Mouse (Mus musculus) stomach, embryonic 15.5 days (tissue): ENCODE data around the gene Cd48. TPM values are rescaled to one million over a fixed set of nuclear protein-coding genes. Genes with fewer than 3 reads are reported as not detected.
"Not testable (repeated sequence)": the region's sequence is repeated elsewhere in the genome, so short reads cannot be mapped to it uniquely, and the experiment has no call there.

Experiments used
- ATAC-seq: fragments of 200-750 bp; cut with Nextera tagmentation; 2 replicates; pipeline ENCODE4 v1.8.0; 2017; ENCODE audit warnings: low read depth, moderate number of reproducible peaks, moderate TSS enrichment; ENCODE audit not compliant: insufficient read depth, low FRiP score
- H3K27ac ChIP-seq: fragments of 300-500 bp; sonication (generic); 2 replicates; pipeline ENCODE4 v1.5.1; 2015; ENCODE audit warnings: mild to moderate bottlenecking, inconsistent platforms
- H3K27me3 ChIP-seq: fragments of 300-500 bp; sonication (generic); replicated peaks from 2 replicates; pipeline ENCODE4 v1.6.1; 2015; ENCODE audit warnings: inconsistent platforms
- H3K36me3 ChIP-seq: fragments of 300-500 bp; sonication (generic); 2 replicates; pipeline ENCODE4 v1.6.1; 2015; ENCODE audit warnings: inconsistent platforms
- H3K4me1 ChIP-seq: fragments of 300-500 bp; sonication (generic); 2 replicates; pipeline ENCODE4 v1.6.1; 2015; ENCODE audit warnings: inconsistent platforms
- H3K4me2 ChIP-seq: fragments of 300-500 bp; sonication (generic); 2 replicates; pipeline ENCODE4 v1.6.1; 2015; ENCODE audit warnings: mild to moderate bottlenecking, inconsistent platforms
- H3K4me3 ChIP-seq: fragments of 300-500 bp; sonication (generic); replicated peaks from 2 replicates; pipeline ENCODE4 v1.5.1; 2015; ENCODE audit warnings: inconsistent platforms
- H3K9ac ChIP-seq: fragments of 300-500 bp; sonication (generic); 2 replicates; pipeline ENCODE4 v1.6.1; 2015; ENCODE audit warnings: inconsistent platforms
- H3K9me3 ChIP-seq: fragments of 300-500 bp; sonication (generic); 2 replicates; pipeline ENCODE4 v1.6.1; 2016; ENCODE audit warnings: inconsistent platforms
- WGBS: fragments of 180-500 bp; shearing (Covaris S2); methylation state at CpG from one replicate; pipeline ENCODE4 v1.1.7; 2015; 5-methylcytosine and 5-hydroxymethylcytosine counted together
- polyA plus RNA-seq: library from polyadenylated mRNA; unstranded; fragments of >200 nt; fragmentation: Nextera tagmentation; extraction: Ambion mirVana; gene quantifications from 2 replicates; pipeline ENCODE4 v1.2.1, GENCODE M21; 2015

Gene Cd48
- polyA plus RNA-seq, 1 experiment from 2014 or later, result 6.1 TPM

DNA sequence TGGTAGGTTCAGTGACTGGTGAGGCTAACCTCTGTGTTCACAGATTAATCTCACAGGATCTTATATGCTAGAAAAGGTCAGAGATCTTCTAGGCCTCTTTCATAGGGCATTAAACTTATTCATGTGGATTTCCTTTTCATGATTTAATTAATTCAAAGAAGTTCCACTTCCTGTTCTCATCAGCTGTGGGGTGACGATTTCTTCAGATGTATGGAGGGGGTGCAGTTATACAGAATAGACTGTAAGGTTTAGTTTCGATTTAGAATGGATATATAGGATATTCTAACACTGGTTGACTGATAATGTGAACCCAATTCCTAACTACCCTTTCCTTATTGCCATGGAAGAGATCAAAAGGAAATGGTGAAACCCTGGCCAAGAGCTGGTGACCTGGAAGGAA, 20.3 kb upstream of the Cd48 start:
- H3K27me3 ChIP-seq, result no peaks in the 10 kb centered on the region
- no peak overlapping the region for H3K4me2 ChIP-seq
- H3K36me3 ChIP-seq, result no peaks in the 10 kb centered on the region
- no peak overlapping the region for H3K27ac ChIP-seq
- H3K9ac ChIP-seq, result no peak overlapping the region
- H3K9me3 ChIP-seq, result no peaks in the 10 kb centered on the region
- no peaks in the 10 kb centered on the region for H3K4me1 ChIP-seq
- H3K4me3 ChIP-seq, result no peak overlapping the region
- WGBS, result 72% methylated on average over 2 of the region's 2 CpGs
- ATAC-seq, result no peak

DNA sequence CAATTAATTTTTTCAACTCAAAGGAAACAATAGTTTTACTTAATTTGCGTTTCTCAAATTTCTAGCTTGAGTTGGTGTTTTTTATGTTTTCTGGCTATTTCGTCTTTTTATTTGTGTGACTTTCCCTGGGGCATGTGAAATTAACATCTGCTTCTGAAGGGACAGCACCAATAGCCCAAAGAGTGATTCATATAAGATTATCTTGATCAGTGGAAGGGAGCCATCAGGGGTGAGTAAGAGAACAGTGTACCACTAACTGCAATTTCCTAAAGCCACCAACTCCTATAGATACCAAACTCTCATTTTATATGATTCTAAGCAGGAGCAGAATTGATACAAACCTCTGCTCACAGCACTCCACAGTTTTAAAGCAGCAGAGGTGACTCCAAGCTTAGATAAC, 18.1 kb upstream of the Cd48 start:
- ATAC-seq, result no peak
- no peak overlapping the region for H3K4me3 ChIP-seq
- H3K27ac ChIP-seq, result no peak overlapping the region
- no peak overlapping the region for H3K4me2 ChIP-seq
- H3K9me3 ChIP-seq, result no peaks in the 10 kb centered on the region
- 86% methylated on average over 2 of the region's 2 CpGs for WGBS
- H3K4me1 ChIP-seq, result no peaks in the 10 kb centered on the region
- H3K9ac ChIP-seq, result no peak overlapping the region
- no peaks in the 10 kb centered on the region for H3K27me3 ChIP-seq
- no peaks in the 10 kb centered on the region for H3K36me3 ChIP-seq

DNA sequence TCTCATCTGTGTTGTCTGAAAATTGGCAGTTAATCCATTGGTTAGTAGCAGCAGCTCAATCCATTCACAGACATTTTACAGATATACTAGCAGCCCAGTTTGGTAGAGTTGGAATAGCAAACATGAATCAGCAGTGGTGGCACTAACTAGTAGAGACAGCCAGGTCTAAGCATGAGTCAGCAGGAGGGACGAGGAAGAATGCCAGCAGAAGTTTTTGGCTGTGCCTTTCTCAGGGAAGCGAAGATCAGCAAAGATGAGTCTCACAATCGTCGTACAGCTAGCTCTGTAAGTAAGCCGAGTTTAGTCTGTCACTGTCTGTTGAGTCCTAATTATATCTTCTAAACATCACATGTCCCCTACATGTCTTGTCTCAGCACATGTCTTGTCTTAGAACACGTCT, 15.5 kb upstream of the Cd48 start:
- no peaks in the 10 kb centered on the region for H3K9me3 ChIP-seq
- H3K4me2 ChIP-seq, result no peak overlapping the region
- H3K36me3 ChIP-seq, result no peaks in the 10 kb centered on the region
- H3K27ac ChIP-seq, result no peak overlapping the region
- H3K4me3 ChIP-seq, result no peak overlapping the region
- WGBS, result 78% methylated on average over 6 of the region's 6 CpGs
- no peaks in the 10 kb centered on the region for H3K4me1 ChIP-seq
- no peak for ATAC-seq
- H3K9ac ChIP-seq, result no peak overlapping the region
- no peaks in the 10 kb centered on the region for H3K27me3 ChIP-seq

DNA sequence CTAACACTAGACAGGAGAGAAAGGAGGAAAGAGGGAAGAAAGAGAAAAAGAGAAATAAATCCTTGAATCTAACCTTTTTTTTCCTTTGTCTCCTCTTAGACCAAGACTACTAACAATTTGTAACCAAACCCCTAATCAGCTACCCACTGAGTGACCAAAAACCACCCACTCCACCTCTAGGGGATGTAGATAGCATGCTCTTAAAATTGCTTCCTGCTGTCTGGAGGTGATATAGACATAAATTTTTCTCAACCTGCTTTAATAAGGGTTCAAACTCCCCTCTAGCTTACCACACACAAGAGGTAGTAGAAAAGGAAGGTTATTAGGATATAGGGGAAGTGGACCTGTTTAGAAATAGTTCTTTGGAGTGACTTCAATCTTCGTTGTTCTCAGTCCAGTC, 14.6 kb upstream of the Cd48 start:
- WGBS, result 70% methylated on average over 1 of the region's 1 CpGs
- no peak for ATAC-seq

DNA sequence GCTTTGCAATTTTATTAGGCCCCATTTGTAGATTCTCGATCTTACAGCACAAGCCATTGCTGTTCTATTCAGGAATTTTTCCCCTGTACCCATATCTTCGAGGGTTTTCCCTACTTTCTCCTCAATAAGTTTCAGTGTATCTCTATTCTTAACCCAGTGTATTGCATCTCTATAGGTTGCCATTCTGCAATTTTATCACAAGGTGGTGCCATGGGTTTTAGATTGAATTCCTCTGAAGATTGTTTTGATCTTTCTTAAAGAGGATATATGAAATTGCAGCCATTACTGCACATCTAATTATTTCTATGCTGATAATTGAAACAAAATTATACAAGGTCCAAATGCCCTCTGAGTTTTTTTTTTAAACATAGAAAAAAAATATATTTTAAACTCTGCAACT, 9.4 kb upstream of the Cd48 start:
- H3K4me1 ChIP-seq, H3K4me3 ChIP-seq, H3K36me3 ChIP-seq, H3K27ac ChIP-seq, ATAC-seq, H3K27me3 ChIP-seq, H3K9ac ChIP-seq, H3K9me3 ChIP-seq, H3K4me2 ChIP-seq: not testable (repeated sequence)
- WGBS, result 70% methylated on average over 2 of the region's 2 CpGs

More for the DNA sequence above, 14.6 kb upstream of the Cd48 start:
- Histone ChIP-seq H3K4me1 (no peaks in the 10 kb centered on the region), H3K9me3 (no peaks in the 10 kb centered on the region), H3K27me3 (no peaks in the 10 kb centered on the region), H3K27ac (no peak overlapping the region), H3K9ac (no peak overlapping the region), H3K4me2 (no peak overlapping the region), H3K4me3 (no peak overlapping the region), H3K36me3 (no peaks in the 10 kb centered on the region)

DNA sequence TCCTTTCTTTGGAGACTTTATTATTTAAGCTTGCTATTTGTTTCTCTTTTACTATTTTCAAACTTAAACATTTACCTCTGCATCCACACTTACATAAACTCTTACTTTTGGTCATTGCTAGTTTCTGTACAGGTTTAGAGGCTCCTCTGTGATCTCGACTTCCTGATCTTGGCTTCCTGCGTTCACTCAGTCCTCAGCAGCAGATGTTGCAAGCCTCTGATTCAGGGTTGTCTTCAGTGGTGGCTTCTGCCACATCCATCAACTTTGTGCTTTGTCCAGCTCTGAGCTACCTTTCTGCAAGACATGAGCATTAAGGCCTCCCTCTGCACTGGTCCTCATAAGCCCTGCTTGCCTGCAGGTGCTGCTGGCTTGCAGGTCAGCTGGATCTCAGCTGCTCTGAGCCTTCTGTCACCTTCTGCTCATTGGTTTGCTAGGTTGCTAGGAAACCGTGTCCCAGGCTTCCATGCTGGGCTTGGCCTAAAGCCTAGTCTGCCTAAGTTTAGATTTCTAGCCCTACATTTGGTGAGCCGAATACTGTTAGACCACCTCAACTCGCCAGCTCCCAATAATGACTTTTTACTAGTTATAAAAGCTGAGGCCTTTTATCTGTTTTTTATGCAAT, 8.8 kb upstream of the Cd48 start:
- Histone ChIP-seq H3K4me1 (no peaks in the 10 kb centered on the region), H3K9me3 (no peaks in the 10 kb centered on the region), H3K27ac (no peak overlapping the region), H3K27me3 (no peaks in the 10 kb centered on the region), H3K4me3 (no peak overlapping the region), H3K9ac (no peak overlapping the region), H3K36me3 (no peaks in the 10 kb centered on the region), H3K4me2 (no peak overlapping the region)
- WGBS, result 59% methylated on average over 5 of the region's 5 CpGs
- no peak for ATAC-seq

DNA sequence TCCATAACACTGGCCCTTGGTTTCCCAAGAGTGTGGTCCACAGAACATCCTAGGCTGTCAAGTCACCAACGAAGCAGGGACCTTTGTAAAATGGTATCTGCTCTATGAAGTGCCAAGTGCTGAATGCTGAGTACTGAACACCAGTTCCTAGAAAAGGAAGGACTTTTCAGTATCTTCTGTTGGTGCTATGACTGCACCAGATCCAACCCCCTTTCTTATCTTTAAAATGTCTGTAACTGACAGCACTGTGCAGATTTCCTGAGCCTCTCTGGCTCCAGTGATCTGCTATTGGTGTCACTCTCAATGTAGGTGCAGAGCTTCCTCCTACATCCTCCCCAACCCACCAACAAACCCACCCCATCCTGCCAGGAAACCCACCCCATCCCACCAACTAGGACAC, 7.3 kb upstream of the Cd48 start:
- ATAC-seq, result no peak
- Histone ChIP-seq H3K4me3 (no peak overlapping the region), H3K4me1 (no peaks in the 10 kb centered on the region), H3K27ac (no peak overlapping the region), H3K9ac (no peak overlapping the region), H3K27me3 (no peaks in the 10 kb centered on the region), H3K36me3 (no peaks in the 10 kb centered on the region), H3K9me3 (no peaks in the 10 kb centered on the region), H3K4me2 (no peak overlapping the region)
- WGBS, result 61% methylated on average over 1 of the region's 1 CpGs

DNA sequence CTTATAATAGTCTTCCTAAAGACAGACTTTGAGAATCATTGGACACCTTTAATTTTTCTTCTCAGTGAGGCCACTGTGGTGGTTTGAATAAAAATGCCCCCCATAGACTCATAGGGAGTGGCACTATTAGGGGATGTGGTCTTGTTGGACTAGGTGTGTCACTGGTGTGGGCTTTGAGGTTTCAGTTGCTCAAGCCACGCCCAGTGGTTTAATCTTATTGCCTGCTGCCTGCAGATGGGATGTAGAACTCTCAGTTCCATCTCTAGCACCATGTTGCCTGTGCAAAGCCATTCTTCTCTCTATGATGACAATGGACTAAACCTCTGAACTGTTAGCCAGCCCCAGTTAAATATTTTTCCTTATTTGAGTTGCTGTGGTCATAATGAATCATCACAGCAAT, 4.1 kb upstream of the Cd48 start:
- H3K36me3 ChIP-seq, result no peaks in the 10 kb centered on the region
- H3K4me3 ChIP-seq, result no peak overlapping the region
- H3K9ac ChIP-seq, result no peak overlapping the region
- no peaks in the 10 kb centered on the region for H3K27me3 ChIP-seq
- ATAC-seq, result no peak
- 64% methylated on average over 1 of the region's 1 CpGs for WGBS
- no peaks in the 10 kb centered on the region for H3K4me1 ChIP-seq
- H3K27ac ChIP-seq, result no peak overlapping the region
- H3K9me3 ChIP-seq, result no peaks in the 10 kb centered on the region
- H3K4me2 ChIP-seq, result no peak overlapping the region

DNA sequence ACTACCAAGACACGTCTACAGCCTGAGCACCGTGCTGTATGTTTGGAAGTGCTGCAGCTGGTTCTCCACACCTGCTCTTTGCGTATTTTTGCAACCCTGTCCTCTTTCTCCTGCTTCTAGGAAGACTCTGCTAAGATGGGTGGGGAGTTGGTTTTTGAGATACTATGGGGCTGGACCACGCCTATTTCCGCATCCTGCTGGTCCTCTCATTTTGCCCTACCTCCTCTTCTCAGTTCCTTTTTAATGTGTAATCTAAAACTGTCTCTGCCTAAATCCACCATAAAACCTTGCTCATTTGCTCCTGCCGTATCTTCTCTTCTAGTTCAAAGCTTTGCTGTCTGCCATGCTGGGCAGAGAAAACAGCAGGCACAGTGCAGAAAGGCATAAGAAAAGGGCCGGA, 800 bp upstream of the Cd48 start:
- Histone ChIP-seq H3K36me3 (no peaks in the 10 kb centered on the region), H3K4me2 (no peak overlapping the region), H3K27ac (no peak overlapping the region), H3K9me3 (no peaks in the 10 kb centered on the region), H3K4me3 (no peak overlapping the region), H3K9ac (no peak overlapping the region), H3K4me1 (no peaks in the 10 kb centered on the region), H3K27me3 (no peaks in the 10 kb centered on the region)
- 73% methylated on average over 7 of the region's 7 CpGs for WGBS
- no peak for ATAC-seq

DNA sequence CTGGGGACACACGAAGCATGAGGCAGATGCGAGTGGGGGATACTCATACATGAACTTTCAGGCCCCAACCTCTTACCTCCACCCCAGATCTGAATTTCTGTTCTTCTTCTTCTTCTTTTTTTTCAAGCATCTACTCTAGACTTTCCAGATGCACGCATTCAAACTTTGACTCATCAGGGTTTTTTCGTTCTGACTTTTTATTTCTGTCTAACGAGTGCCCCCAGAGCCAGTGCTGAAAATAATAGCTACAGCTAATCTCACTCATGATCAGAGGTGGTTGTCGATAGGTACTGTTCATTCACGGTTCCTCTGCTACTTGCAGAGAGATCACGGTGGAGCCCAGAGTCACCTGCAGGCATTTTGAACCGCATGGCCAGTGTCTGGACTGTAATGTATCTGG, 3.1 kb downstream of the Cd48 start:
- Histone ChIP-seq H3K27ac (no peak overlapping the region), H3K36me3 (no peaks in the 10 kb centered on the region), H3K4me3 (no peak overlapping the region), H3K9me3 (no peaks in the 10 kb centered on the region), H3K4me2 (no peak overlapping the region), H3K4me1 (no peaks in the 10 kb centered on the region), H3K9ac (no peak overlapping the region), H3K27me3 (no peaks in the 10 kb centered on the region)
- 92% methylated on average over 9 of the region's 9 CpGs for WGBS
- no peak for ATAC-seq

DNA sequence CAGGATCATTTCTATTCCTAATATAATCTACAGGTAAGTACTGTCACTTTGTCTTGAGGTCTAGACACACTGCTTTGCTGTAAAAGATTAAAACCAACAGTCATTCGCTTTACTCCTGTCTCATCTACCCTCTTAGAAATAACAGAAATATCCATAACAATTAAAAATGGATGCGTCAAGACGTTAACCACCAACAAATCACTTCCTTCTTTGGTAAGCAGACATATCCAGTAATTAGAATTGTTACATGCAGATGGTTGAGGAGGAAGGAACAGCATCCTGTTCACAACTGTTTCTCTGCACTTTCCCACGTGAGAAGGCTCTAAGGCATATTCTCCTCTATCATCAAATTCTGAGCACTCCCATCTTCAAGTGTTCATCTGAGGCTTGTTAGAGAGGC, 5.5 kb downstream of the Cd48 start:
- Histone ChIP-seq H3K36me3 (no peaks in the 10 kb centered on the region), H3K4me3 (no peak overlapping the region), H3K4me1 (no peaks in the 10 kb centered on the region), H3K9ac (no peak overlapping the region), H3K27ac (no peak overlapping the region), H3K27me3 (no peaks in the 10 kb centered on the region), H3K9me3 (no peaks in the 10 kb centered on the region), H3K4me2 (no peak overlapping the region)
- ATAC-seq, result no peak
- 76% methylated on average over 4 of the region's 4 CpGs for WGBS

DNA sequence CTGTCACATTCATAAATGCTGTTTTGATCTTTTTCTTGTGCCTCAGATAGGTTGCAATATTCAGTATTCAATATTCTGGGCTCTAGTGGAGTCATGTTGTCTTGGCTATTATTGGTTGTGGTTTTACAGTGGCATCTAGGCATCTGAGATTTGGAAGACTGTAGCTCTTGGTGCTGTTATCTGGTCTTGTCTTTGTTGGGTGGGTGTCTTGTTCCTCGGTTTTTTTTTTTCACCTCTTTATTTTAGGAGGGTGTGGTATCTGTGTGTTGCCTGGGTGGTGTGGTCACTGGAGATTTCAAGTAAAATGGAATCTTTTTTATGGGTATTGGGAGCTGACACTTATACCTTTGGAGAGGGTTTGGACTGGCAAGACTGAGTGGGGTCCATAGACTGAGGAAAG, 12.1 kb downstream of the Cd48 start:
- Histone ChIP-seq H3K27ac (no peak overlapping the region), H3K4me2 (no peak overlapping the region), H3K36me3 (no peaks in the 10 kb centered on the region), H3K9me3 (no peaks in the 10 kb centered on the region), H3K4me1 (no peaks in the 10 kb centered on the region), H3K9ac (no peak overlapping the region), H3K4me3 (no peak overlapping the region), H3K27me3 (no peaks in the 10 kb centered on the region)
- 72% methylated on average over 1 of the region's 1 CpGs for WGBS
- ATAC-seq, result no peak

DNA sequence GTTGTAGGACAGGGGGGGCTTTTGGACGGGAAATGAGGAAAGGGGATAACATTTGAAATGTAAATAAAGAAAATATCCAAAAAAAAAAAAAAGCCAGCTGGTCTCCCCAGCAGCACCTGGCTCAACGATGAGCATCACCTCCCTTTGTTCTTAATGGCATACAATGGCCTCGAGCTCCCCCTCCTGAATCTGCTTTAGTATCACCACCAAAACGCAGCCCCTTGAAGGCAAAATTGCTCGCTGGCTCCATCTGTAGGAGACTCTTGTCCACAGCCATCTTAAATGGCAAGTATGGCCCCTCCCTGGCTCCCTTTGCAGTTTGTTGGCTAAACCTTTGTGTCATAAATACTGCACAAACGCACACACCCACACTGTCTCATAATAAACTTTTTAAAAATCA, 17.2 kb downstream of the Cd48 start:
- 13% methylated on average over 6 of the region's 6 CpGs for WGBS
- no peak overlapping the region for H3K4me2 ChIP-seq
- H3K27me3 ChIP-seq, result no peaks in the 10 kb centered on the region
- H3K36me3 ChIP-seq, result no peaks in the 10 kb centered on the region
- no peak for ATAC-seq
- no peak overlapping the region for H3K9ac ChIP-seq
- no peak overlapping the region for H3K4me3 ChIP-seq
- no peaks in the 10 kb centered on the region for H3K4me1 ChIP-seq
- H3K9me3 ChIP-seq, result no peaks in the 10 kb centered on the region
- H3K27ac ChIP-seq, result no peak overlapping the region
